Mouse (Mus musculus): Measurements from ENCODE around the gene Pcif1. TPM values are rescaled to one million over a fixed set of nuclear protein-coding genes. Genes with fewer than 3 reads are reported as not detected.
A peak's percentile ranks its signal among the peaks of the same experiment; 100 is the strongest.
"Not testable (repeated sequence)": the region's sequence is repeated elsewhere in the genome, so short reads cannot be mapped to it uniquely, and the experiment has no call there.

Gene Pcif1
- 62.9 and 67.5 TPM in 2 replicates for polyA plus RNA-seq (2015; fragmentation: Nextera tagmentation; extraction: Ambion mirVana)

DNA sequence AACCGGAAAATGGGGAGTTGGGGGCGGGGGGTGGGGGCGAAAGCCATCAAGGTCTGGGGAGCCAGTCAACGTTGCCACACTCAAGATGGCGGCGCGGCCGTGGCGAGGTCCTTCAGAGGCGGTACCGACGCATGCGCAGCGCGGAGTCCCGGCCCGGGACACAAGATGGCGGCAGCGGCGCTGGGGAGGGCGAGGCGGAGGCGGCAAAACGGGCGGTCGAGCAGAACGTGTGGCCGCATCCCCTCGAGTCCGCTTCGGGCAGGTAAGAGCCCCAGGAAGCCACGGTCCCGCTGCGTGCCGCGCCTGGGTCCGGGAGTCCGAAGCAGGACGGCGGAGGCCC, at the start of gene Pcif1:
TSS of gene Pcif1 (plus strand) at position 77 of the 340 bp plus-strand sequence.
- peak within 1 kb of the TSS; percentile 100 for H3K27ac ChIP-seq

DNA sequence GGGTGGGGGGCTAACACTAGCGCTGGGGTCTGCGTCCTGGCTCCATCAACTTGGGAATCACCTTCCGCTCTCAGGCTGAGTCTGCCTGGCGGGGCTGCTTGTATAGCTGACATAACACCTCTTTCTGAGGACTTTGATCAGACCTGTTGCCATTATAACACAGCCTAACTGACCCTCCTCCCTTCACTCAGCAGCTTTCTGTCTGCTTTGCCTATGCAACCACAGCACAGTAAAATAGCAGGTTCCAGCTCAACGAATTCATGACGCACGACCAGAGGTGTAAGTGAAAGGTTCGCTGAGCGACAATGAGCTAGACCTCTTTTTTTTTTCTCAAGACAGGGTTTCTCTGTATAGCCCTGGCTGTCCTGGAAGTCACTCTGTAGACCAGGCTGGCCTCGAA, 48.1 kb upstream of the Pcif1 start:
- H3K36me3 ChIP-seq = peaks cover 33% of the 10 kb centered on the region
- no peak overlapping the region for H3K27ac ChIP-seq
- peaks cover 22% of the 10 kb centered on the region for H3K4me1 ChIP-seq
- H3K4me2 ChIP-seq = no peak overlapping the region
- H3K27me3 ChIP-seq = no peaks in the 10 kb centered on the region
- ATAC-seq (ENCODE audit: insufficient number of reproducible peaks, low FRiP score, low TSS enrichment, low read depth) = no peak
- H3K9ac ChIP-seq = no peak overlapping the region
- no peaks in the 10 kb centered on the region for H3K9me3 ChIP-seq
- 81% methylated on average over 10 of the region's 10 CpGs for WGBS
- no peak overlapping the region for H3K4me3 ChIP-seq

More for the DNA sequence above, at the start of gene Pcif1:
- Histone ChIP-seq H3K9me3 (no peaks in the 10 kb centered on the region), H3K4me1 (peaks cover 29% of the 10 kb centered on the region), H3K4me3 (peak within 1 kb of the TSS; percentile 92), H3K9ac (peak within 1 kb of the TSS; percentile 99), H3K36me3 (peaks cover 22% of the 10 kb centered on the region), H3K4me2 (peak within 1 kb of the TSS; percentile 83), H3K27me3 (no peaks in the 10 kb centered on the region)
- WGBS = under 1% methylated on average over 40 of the region's 40 CpGs
- ATAC-seq (ENCODE audit: insufficient number of reproducible peaks, low FRiP score, low TSS enrichment, low read depth) = peak; percentile 82

DNA sequence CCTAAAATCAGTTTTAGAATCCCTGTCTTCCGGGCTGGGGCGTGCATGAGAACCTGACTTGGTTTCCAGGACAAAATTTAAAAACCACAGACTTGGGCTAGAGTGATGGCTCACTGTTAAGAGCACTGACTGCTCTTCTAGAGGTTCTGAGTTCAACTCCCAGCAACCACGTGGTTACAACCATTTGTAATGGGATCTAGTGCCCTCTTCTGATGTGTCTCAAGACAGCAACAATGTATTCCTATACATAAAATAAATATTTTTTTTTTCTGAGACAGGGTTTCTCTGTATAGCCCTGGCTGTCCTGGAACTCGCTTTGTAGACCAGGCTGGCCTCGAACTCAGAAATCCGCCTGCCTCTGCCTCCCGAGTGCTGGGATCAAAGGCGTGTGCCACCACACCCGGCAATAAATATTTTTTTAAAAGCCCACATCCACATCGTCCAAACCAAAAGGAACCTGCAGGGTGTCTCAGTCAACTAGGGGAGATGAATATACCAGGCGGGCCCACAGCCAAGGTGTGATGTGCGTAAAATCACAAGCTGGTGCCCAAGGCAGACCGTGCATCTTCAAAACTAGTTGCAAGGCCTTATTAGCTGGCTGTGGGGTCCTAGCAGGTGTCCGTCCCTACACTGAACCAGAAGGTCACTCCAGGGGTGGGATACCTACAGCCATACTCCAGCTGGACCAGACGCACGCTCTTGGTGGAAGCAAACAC, 46.9 kb upstream of the Pcif1 start:
- Histone ChIP-seq H3K4me3 (peak overlapping the region; percentile 75), H3K27me3 (no peaks in the 10 kb centered on the region), H3K9me3 (no peaks in the 10 kb centered on the region), H3K9ac (peak overlapping the region; percentile 82; the same call in 1 of the 2 replicates), H3K36me3 (peaks cover 31% of the 10 kb centered on the region), H3K27ac (peak overlapping the region; percentile 89), H3K4me2 (peak overlapping the region; percentile 98), H3K4me1 (peaks cover 22% of the 10 kb centered on the region)
- no peak for ATAC-seq (ENCODE audit: insufficient number of reproducible peaks, low FRiP score, low TSS enrichment, low read depth)
- WGBS = 60% methylated on average over 16 of the region's 16 CpGs

GRCm38 (mm10) chr2:164832748-164833301, 46.3 kb upstream of the Pcif1 start, which contains the start of gene Ctsa:
TSS of gene Ctsa (plus strand) at chr2:164832873.
- Histone ChIP-seq H3K36me3 (peaks cover 25% of the 10 kb centered on the region), H3K9ac (peak within 1 kb of the TSS; percentile 82), H3K4me1 (peaks cover 22% of the 10 kb centered on the region), H3K9me3 (no peaks in the 10 kb centered on the region), H3K4me2 (peak within 1 kb of the TSS; percentile 98), H3K27me3 (no peaks in the 10 kb centered on the region), H3K4me3 (peak within 1 kb of the TSS; percentile 75), H3K27ac (peak within 1 kb of the TSS; percentile 89)
- ATAC-seq (ENCODE audit: insufficient number of reproducible peaks, low FRiP score, low TSS enrichment, low read depth) = peak; percentile 37
- WGBS = under 1% methylated on average over 35 of the region's 35 CpGs

GRCm38 (mm10) chr2:164833314-164833959, 45.7 kb upstream of the Pcif1 start, which contains the start of gene Neurl2:
TSS of gene Neurl2 (minus strand) at chr2:164833456.
- peak; percentile 70; the same call in 1 of the 2 replicates for ATAC-seq (ENCODE audit: insufficient number of reproducible peaks, low FRiP score, low TSS enrichment, low read depth)
- peak within 1 kb of the TSS; percentile 98 for H3K4me2 ChIP-seq
- H3K9me3 ChIP-seq = no peaks in the 10 kb centered on the region
- H3K36me3 ChIP-seq = peaks cover 25% of the 10 kb centered on the region
- H3K27me3 ChIP-seq = no peaks in the 10 kb centered on the region
- H3K4me3 ChIP-seq = peak within 1 kb of the TSS; percentile 75
- WGBS = under 1% methylated on average over 31 of the region's 31 CpGs
- H3K9ac ChIP-seq = peak within 1 kb of the TSS; percentile 82
- peak within 1 kb of the TSS; percentile 89 for H3K27ac ChIP-seq
- H3K4me1 ChIP-seq = peaks cover 22% of the 10 kb centered on the region

GRCm38 (mm10) chr2:164834531-164834930, 44.6 kb upstream of the Pcif1 start:
- Histone ChIP-seq H3K36me3 (peaks cover 36% of the 10 kb centered on the region), H3K9ac (peak overlapping the region; percentile 82), H3K27ac (no peak overlapping the region), H3K4me1 (peaks cover 22% of the 10 kb centered on the region), H3K9me3 (no peaks in the 10 kb centered on the region), H3K4me3 (peak overlapping the region; percentile 75), H3K27me3 (no peaks in the 10 kb centered on the region), H3K4me2 (peak overlapping the region; percentile 98)
- ATAC-seq (ENCODE audit: insufficient number of reproducible peaks, low FRiP score, low TSS enrichment, low read depth) = no peak
- WGBS = 40% methylated on average over 8 of the region's 8 CpGs

- 93% methylated on average over 4 of the region's 4 CpGs for WGBS
- Histone ChIP-seq H3K4me2 (0 out of 2 replicates have a peak overlapping the region, but pooled peaks have one; percentile 98), H3K9me3 (no peaks in the 10 kb centered on the region), H3K27me3 (no peaks in the 10 kb centered on the region), H3K4me1 (peaks cover 22% of the 10 kb centered on the region), H3K9ac (no peak overlapping the region), H3K27ac (no peak overlapping the region), H3K36me3 (peaks cover 43% of the 10 kb centered on the region), H3K4me3 (peak overlapping the region; percentile 75; the same call in 1 of the 2 replicates)
- ATAC-seq (ENCODE audit: insufficient number of reproducible peaks, low FRiP score, low TSS enrichment, low read depth) = no peak
These were observed 43.9 kb upstream of the Pcif1 start for GRCm38 (mm10) chr2:164835164-164835563.

DNA sequence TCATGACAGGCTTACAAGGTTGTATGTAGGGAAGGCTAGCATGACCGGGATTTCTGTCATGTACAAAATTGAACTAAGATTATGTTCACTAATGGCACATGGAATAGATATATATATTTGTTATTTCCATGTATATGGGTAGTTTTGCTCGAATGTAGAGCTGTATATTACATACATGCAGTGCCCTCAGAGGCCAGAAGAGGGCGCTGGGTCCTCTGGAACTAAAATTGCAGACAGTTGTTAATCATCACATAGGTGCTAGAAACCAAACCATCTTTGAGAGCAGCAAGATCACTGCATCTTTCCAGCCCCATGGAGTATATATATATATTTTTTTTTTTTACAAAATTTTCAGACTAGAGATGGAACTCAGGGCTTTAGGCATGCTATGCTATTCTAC, 33.3 kb upstream of the Pcif1 start:
- no peak for ATAC-seq (ENCODE audit: insufficient number of reproducible peaks, low FRiP score, low TSS enrichment, low read depth)
- H3K4me2 ChIP-seq = no peak overlapping the region
- 59% methylated on average over 3 of the region's 3 CpGs for WGBS
- H3K4me3 ChIP-seq = no peak overlapping the region
- no peaks in the 10 kb centered on the region for H3K4me1 ChIP-seq
- H3K9ac ChIP-seq = no peak overlapping the region
- H3K27me3 ChIP-seq = no peaks in the 10 kb centered on the region
- no peak overlapping the region for H3K27ac ChIP-seq
- no peaks in the 10 kb centered on the region for H3K9me3 ChIP-seq
- H3K36me3 ChIP-seq = 0 out of 2 replicates have a peak, but pooled peaks cover 10% of the 10 kb centered on the region

DNA sequence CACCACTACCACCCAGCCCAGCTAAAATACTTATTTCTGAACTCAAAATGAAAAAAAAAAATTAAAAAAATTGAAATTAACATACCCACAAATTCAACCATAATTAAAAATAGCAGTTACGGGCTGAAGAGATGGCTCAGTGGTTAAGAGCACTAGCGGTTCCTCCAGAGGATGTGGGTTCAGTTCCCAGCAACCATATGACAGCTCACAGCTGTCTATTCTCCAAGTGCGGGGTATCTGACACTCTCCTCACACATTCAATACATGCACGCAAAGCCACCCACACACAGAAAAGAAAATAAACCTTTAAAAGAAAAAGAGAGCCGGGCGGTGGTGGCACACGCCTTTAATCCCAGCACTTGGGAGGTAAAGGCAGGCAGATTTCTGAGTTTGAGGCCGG, 29.0 kb upstream of the Pcif1 start:
- Histone ChIP-seq H3K27ac (no peak overlapping the region), H3K9ac (no peak overlapping the region), H3K4me2 (no peak overlapping the region), H3K4me3 (no peak overlapping the region), H3K4me1 (no peaks in the 10 kb centered on the region), H3K36me3 (0 out of 2 replicates have a peak, but pooled peaks cover 10% of the 10 kb centered on the region), H3K9me3 (no peaks in the 10 kb centered on the region), H3K27me3 (peaks cover 11% of the 10 kb centered on the region)
- WGBS = 83% methylated on average over 8 of the region's 8 CpGs
- no peak for ATAC-seq (ENCODE audit: insufficient number of reproducible peaks, low FRiP score, low TSS enrichment, low read depth)

- not testable (repeated sequence) for H3K9me3 ChIP-seq; ATAC-seq (ENCODE audit: insufficient number of reproducible peaks, low FRiP score, low TSS enrichment, low read depth); H3K4me3 ChIP-seq; H3K36me3 ChIP-seq; H3K4me2 ChIP-seq; H3K9ac ChIP-seq; H3K27ac ChIP-seq
- Histone ChIP-seq H3K27me3 (peaks cover 53% of the 10 kb centered on the region), H3K4me1 (peaks cover 22% of the 10 kb centered on the region)
- 76% methylated on average over 5 of the region's 5 CpGs for WGBS
These were observed 23.5 kb upstream of the Pcif1 start for GRCm38 (mm10) chr2:164855572-164855971.

DNA sequence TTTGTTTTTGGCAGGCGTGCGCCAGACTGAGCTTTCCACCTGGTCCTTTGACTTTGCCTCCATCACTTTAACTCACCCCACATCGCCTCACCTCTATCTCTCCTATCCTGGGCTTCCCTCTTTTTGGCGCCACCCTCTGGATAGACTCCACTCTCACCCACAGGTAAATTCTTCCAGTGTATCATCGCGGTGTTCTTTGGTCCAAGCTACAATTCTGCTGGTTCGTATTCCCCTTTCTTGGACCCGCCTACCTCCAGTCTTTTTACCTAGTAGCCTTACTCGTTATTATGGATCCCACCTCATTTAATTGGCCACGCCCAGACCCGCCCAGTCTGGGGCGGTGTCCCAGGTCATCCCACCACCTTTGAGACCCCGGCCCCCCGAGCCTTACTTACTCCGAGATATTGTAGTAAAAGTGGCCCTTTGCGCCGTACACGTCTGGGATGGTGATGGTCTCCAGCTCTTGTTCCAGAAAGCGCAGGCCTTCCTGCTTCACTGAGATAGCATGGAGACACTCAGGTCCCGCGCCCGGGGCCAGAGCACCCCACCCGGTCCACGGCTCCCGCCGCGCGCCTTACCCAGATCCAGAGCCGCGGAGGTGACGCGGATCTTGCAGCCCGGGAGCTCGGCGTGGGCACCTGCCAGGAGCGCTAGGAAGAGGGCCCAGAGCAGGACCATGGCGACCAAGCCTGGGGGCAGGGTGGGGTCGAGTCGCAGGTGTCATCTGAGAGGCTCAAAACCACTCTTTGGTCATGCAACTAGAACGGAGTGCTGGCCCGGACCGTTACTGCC, 22.6 kb upstream of the Pcif1 start:
- H3K4me3 ChIP-seq = peak overlapping the region; percentile 52
- H3K27me3 ChIP-seq = peaks cover 53% of the 10 kb centered on the region
- peaks cover 23% of the 10 kb centered on the region for H3K4me1 ChIP-seq
- no peaks in the 10 kb centered on the region for H3K36me3 ChIP-seq
- H3K9ac ChIP-seq = peak overlapping the region; percentile 20; the same call in 1 of the 2 replicates
- H3K27ac ChIP-seq = peak overlapping the region; percentile 43
- peak; percentile 36; the same call in 1 of the 2 replicates for ATAC-seq (ENCODE audit: insufficient number of reproducible peaks, low FRiP score, low TSS enrichment, low read depth)
- H3K9me3 ChIP-seq = no peaks in the 10 kb centered on the region
- WGBS = 1% methylated on average over 42 of the region's 42 CpGs
- peak overlapping the region; percentile 98 for H3K4me2 ChIP-seq

Measured in limb, embryonic 15.5 days (tissue).